Mouse (Mus musculus) neural tube, embryonic 13.5 days (tissue): ENCODE data around the gene Asic2. TPM values are rescaled to one million over a fixed set of nuclear protein-coding genes. Genes with fewer than 3 reads are reported as not detected.
A peak's percentile ranks its signal among the peaks of the same experiment; 100 is the strongest.

ENCODE experiments used
- ATAC-seq: fragments of 200-750 bp; cut with Nextera tagmentation; 2 replicates; pipeline ENCODE4 v1.8.0; 2017; ENCODE audit warnings: low read depth, mild to moderate bottlenecking, moderate TSS enrichment, moderate library complexity
- H3K27ac ChIP-seq: fragments of 300-500 bp; sonication (generic); replicated peaks from 2 replicates; pipeline ENCODE4 v1.5.1; 2015; ENCODE audit warnings: moderate library complexity, mild to moderate bottlenecking, inconsistent platforms
- H3K27me3 ChIP-seq: fragments of 300-500 bp; sonication (generic); 2 replicates; pipeline ENCODE4 v1.6.1; 2015; ENCODE audit warnings: mild to moderate bottlenecking, inconsistent platforms
- H3K36me3 ChIP-seq: fragments of 300-500 bp; sonication (generic); 2 replicates; pipeline ENCODE4 v1.6.1; 2015; ENCODE audit warnings: mild to moderate bottlenecking, inconsistent platforms
- H3K4me1 ChIP-seq: fragments of 300-500 bp; sonication (generic); replicated peaks from 2 replicates; pipeline ENCODE4 v1.6.1; 2015; ENCODE audit warnings: inconsistent platforms
- H3K4me2 ChIP-seq: fragments of 300-500 bp; sonication (generic); 2 replicates; pipeline ENCODE4 v1.6.1; 2015; ENCODE audit warnings: inconsistent platforms, mild to moderate bottlenecking, moderate library complexity
- H3K4me3 ChIP-seq: fragments of 300-500 bp; sonication (generic); 2 replicates; pipeline ENCODE4 v1.5.1; 2015; ENCODE audit warnings: mild to moderate bottlenecking, inconsistent platforms
- H3K9ac ChIP-seq: fragments of 300-500 bp; sonication (generic); 2 replicates; pipeline ENCODE4 v1.6.1; 2015; ENCODE audit warnings: moderate library complexity, mild to moderate bottlenecking, inconsistent platforms
- H3K9me3 ChIP-seq: fragments of 300-500 bp; sonication (generic); 2 replicates; pipeline ENCODE4 v1.6.1; 2016; ENCODE audit warnings: inconsistent platforms
- WGBS: fragments of 180-500 bp; shearing (Covaris S2); methylation state at CpG from one replicate; pipeline ENCODE4 v1.1.7; 2015; 5-methylcytosine and 5-hydroxymethylcytosine counted together
- polyA plus RNA-seq: library from polyadenylated mRNA; unstranded; fragments of >200 nt; fragmentation: Nextera tagmentation; extraction: Ambion mirVana; gene quantifications from 2 replicates; pipeline ENCODE4 v1.2.1, GENCODE M21; 2015

Asic2 gene
- polyA plus RNA-seq, 1 experiment from 2014 or later: 9.1 TPM

GRCm38 (mm10) chr11:80973273-80973672 is 995.0 kb downstream of the Asic2 start:
- no peak for ATAC-seq
- no peak overlapping the region for H3K4me3 ChIP-seq
- no peaks in the 10 kb centered on the region for H3K36me3 ChIP-seq
- WGBS: 94% methylated on average over 8 of the region's 8 CpGs
- no peak overlapping the region for H3K9ac ChIP-seq
- no peaks in the 10 kb centered on the region for H3K4me1 ChIP-seq
- no peak overlapping the region for H3K27ac ChIP-seq
- H3K4me2 ChIP-seq: no peak overlapping the region
- H3K27me3 ChIP-seq: no peaks in the 10 kb centered on the region
- H3K9me3 ChIP-seq: no peaks in the 10 kb centered on the region

- Histone ChIP-seq H3K4me3 (no peak overlapping the region), H3K9me3 (no peaks in the 10 kb centered on the region), H3K27ac (no peak overlapping the region), H3K9ac (no peak overlapping the region), H3K27me3 (no peaks in the 10 kb centered on the region; the same call in 1 of the 2 replicates), H3K4me1 (no peaks in the 10 kb centered on the region), H3K4me2 (no peak overlapping the region), H3K36me3 (no peaks in the 10 kb centered on the region)
- ATAC-seq: no peak
- 52% methylated on average over 5 of the region's 5 CpGs for WGBS
These were observed 1000.7 kb downstream of the Asic2 start for GRCm38 (mm10) chr11:80967544-80967943.

- 55% methylated on average over 3 of the region's 3 CpGs for WGBS
- H3K4me3 ChIP-seq: no peak overlapping the region
- H3K4me2 ChIP-seq: no peak overlapping the region
- no peak for ATAC-seq
- H3K36me3 ChIP-seq: no peaks in the 10 kb centered on the region
- H3K4me1 ChIP-seq: peaks cover 13% of the 10 kb centered on the region
- H3K9me3 ChIP-seq: no peaks in the 10 kb centered on the region
- no peak overlapping the region for H3K27ac ChIP-seq
- H3K27me3 ChIP-seq: no peaks in the 10 kb centered on the region; the same call in 1 of the 2 replicates
- no peak overlapping the region for H3K9ac ChIP-seq
These were observed 1002.2 kb downstream of the Asic2 start for GRCm38 (mm10) chr11:80966040-80966439.

GRCm38 (mm10) chr11:80961326-80961725 is 1006.9 kb downstream of the Asic2 start:
- Histone ChIP-seq H3K4me1 (peaks cover 30% of the 10 kb centered on the region), H3K4me2 (no peak overlapping the region), H3K9me3 (no peaks in the 10 kb centered on the region), H3K27ac (no peak overlapping the region), H3K9ac (no peak overlapping the region), H3K27me3 (peaks cover 26% of the 10 kb centered on the region), H3K4me3 (no peak overlapping the region), H3K36me3 (no peaks in the 10 kb centered on the region)
- ATAC-seq: peak; percentile 53; the same call in 1 of the 2 replicates
- 27% methylated on average over 1 of the region's 1 CpGs for WGBS

DNA sequence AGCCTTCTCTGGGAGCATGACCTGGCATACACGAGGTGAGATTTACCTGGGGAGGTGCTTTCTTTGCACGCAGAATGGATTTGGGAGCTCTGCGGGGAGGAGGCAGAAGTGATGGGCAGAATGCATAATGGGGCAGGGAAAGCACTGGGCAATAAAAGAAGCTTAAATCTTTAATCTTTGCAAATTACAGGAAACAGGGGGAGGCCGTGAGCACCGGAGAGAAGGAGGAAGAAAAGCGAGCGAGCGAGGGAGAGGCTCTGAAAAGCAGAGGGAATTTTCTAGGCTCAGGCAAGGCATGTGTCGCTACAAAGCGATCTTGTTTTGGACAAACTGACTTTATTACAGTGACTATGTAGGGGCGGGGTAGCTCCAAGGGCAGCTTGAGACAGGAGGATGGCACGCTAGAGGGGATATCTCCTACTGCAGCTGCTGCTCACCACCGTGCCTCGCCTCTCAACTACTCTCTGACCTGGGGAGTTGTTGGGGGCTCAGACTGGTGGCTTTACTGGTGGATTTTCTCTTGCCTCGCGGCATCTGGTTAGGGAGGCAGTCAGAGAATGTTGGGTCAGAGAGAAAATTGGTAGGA is 1010.1 kb downstream of the Asic2 start:
- H3K4me3 ChIP-seq: no peak overlapping the region
- no peak overlapping the region for H3K27ac ChIP-seq
- H3K4me2 ChIP-seq: 0 out of 2 replicates have a peak overlapping the region, but pooled peaks have one; percentile 11
- peaks cover 26% of the 10 kb centered on the region for H3K27me3 ChIP-seq
- H3K9me3 ChIP-seq: no peaks in the 10 kb centered on the region
- H3K36me3 ChIP-seq: no peaks in the 10 kb centered on the region
- ATAC-seq: peak; percentile 54
- WGBS: 8% methylated on average over 16 of the region's 16 CpGs
- H3K9ac ChIP-seq: 0 out of 2 replicates have a peak overlapping the region, but pooled peaks have one; percentile 0
- H3K4me1 ChIP-seq: peaks cover 30% of the 10 kb centered on the region

GRCm38 (mm10) chr11:80955915-80956314 is 1012.3 kb downstream of the Asic2 start:
- WGBS: 74% methylated on average over 6 of the region's 6 CpGs
- peak; percentile 50; the same call in 1 of the 2 replicates for ATAC-seq

DNA sequence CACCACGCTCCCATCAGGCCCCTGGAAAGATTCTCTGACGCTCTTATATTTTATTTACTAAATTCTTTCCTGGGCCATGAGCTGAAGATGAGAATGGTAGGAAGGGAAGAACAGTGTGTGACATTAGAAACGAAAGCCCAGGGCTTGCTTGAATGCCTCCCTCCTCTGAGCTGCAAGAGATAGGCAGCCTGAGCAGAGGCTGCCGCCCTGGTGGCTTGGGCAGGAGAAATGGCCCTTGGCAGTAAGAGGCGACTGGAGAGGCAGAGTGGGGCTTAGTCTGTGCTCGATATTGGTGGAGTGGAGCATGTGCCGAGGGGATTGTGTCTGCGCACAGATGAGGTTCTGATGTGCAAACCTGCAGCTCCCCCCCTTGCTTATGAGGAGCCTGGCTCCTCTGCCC is 1014.1 kb downstream of the Asic2 start:
- H3K9ac ChIP-seq: no peak overlapping the region
- WGBS: 89% methylated on average over 8 of the region's 8 CpGs
- no peak overlapping the region for H3K27ac ChIP-seq
- H3K4me1 ChIP-seq: peaks cover 11% of the 10 kb centered on the region
- peaks cover 14% of the 10 kb centered on the region for H3K27me3 ChIP-seq
- H3K9me3 ChIP-seq: no peaks in the 10 kb centered on the region
- H3K36me3 ChIP-seq: no peaks in the 10 kb centered on the region
- H3K4me2 ChIP-seq: no peak overlapping the region
- no peak overlapping the region for H3K4me3 ChIP-seq
- ATAC-seq: no peak

More at GRCm38 (mm10) chr11:80955915-80956314, 1012.3 kb downstream of the Asic2 start:
- Histone ChIP-seq H3K4me3 (no peak overlapping the region), H3K4me1 (peaks cover 16% of the 10 kb centered on the region), H3K4me2 (no peak overlapping the region), H3K27me3 (peaks cover 26% of the 10 kb centered on the region), H3K9me3 (no peaks in the 10 kb centered on the region), H3K36me3 (no peaks in the 10 kb centered on the region), H3K27ac (no peak overlapping the region), H3K9ac (no peak overlapping the region)

- Histone ChIP-seq H3K4me3 (no peak overlapping the region), H3K27me3 (no peaks in the 10 kb centered on the region), H3K9ac (no peak overlapping the region), H3K4me1 (no peaks in the 10 kb centered on the region; the same call in 1 of the 2 replicates), H3K36me3 (no peaks in the 10 kb centered on the region), H3K27ac (no peak overlapping the region), H3K9me3 (no peaks in the 10 kb centered on the region), H3K4me2 (no peak overlapping the region)
- no peak for ATAC-seq
- WGBS: 82% methylated on average over 11 of the region's 11 CpGs
These were observed 1019.1 kb downstream of the Asic2 start for GRCm38 (mm10) chr11:80949068-80949738.

GRCm38 (mm10) chr11:80948103-80948502 is 1020.2 kb downstream of the Asic2 start:
- Histone ChIP-seq H3K27me3 (no peaks in the 10 kb centered on the region), H3K9ac (no peak overlapping the region), H3K4me3 (no peak overlapping the region), H3K36me3 (no peaks in the 10 kb centered on the region), H3K4me2 (no peak overlapping the region), H3K4me1 (no peaks in the 10 kb centered on the region; the same call in 1 of the 2 replicates), H3K27ac (no peak overlapping the region), H3K9me3 (no peaks in the 10 kb centered on the region)
- no peak for ATAC-seq
- WGBS: 25% methylated on average over 2 of the region's 2 CpGs

- H3K9ac ChIP-seq: no peak overlapping the region
- 79% methylated on average over 6 of the region's 6 CpGs for WGBS
- no peaks in the 10 kb centered on the region; the same call in 1 of the 2 replicates for H3K4me1 ChIP-seq
- no peak for ATAC-seq
- no peak overlapping the region for H3K27ac ChIP-seq
- H3K4me2 ChIP-seq: no peak overlapping the region
- no peaks in the 10 kb centered on the region for H3K27me3 ChIP-seq
- no peak overlapping the region for H3K4me3 ChIP-seq
- no peaks in the 10 kb centered on the region for H3K36me3 ChIP-seq
- H3K9me3 ChIP-seq: no peaks in the 10 kb centered on the region
These were observed 1022.1 kb downstream of the Asic2 start for GRCm38 (mm10) chr11:80946163-80946562.

- H3K36me3 ChIP-seq: no peaks in the 10 kb centered on the region
- H3K4me3 ChIP-seq: no peak overlapping the region
- no peak for ATAC-seq
- no peak overlapping the region for H3K27ac ChIP-seq
- no peak overlapping the region for H3K9ac ChIP-seq
- no peak overlapping the region for H3K4me2 ChIP-seq
- 80% methylated on average over 19 of the region's 19 CpGs for WGBS
- H3K27me3 ChIP-seq: no peaks in the 10 kb centered on the region
- peaks cover 7% of the 10 kb centered on the region for H3K4me1 ChIP-seq
- H3K9me3 ChIP-seq: no peaks in the 10 kb centered on the region
These were observed 1044.8 kb downstream of the Asic2 start for GRCm38 (mm10) chr11:80923286-80923951.

DNA sequence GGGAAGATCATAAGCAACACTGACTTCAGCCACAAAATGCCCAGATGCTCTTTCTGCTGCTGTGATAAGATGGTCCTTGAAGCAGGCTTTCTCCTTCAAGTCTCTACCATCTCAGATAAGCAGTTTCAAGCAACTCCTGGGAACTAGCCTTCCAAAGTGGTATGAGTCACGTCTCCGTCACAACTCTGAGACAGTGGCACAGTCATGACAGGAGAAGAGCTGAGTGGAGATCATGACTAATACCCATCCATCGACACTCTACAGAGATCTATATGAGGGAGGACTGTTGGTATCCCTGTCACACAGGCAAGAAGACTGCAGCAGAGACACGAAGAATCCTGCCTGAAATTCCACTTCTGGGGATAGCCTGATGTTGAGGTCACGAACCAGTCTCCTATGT is 1049.9 kb downstream of the Asic2 start:
- no peak overlapping the region for H3K27ac ChIP-seq
- H3K4me1 ChIP-seq: peaks cover 10% of the 10 kb centered on the region
- 0 out of 2 replicates have a peak, but pooled peaks cover 2% of the 10 kb centered on the region for H3K36me3 ChIP-seq
- 91% methylated on average over 5 of the region's 5 CpGs for WGBS
- H3K27me3 ChIP-seq: no peaks in the 10 kb centered on the region
- no peak overlapping the region for H3K9ac ChIP-seq
- no peak for ATAC-seq
- no peaks in the 10 kb centered on the region for H3K9me3 ChIP-seq
- no peak overlapping the region for H3K4me2 ChIP-seq
- no peak overlapping the region for H3K4me3 ChIP-seq
